ENCODE assay signal across 34 mouse cellular contexts in genomic region chr9:109552483-109552882, GRCm38 (mm10). TPM values are rescaled to one million over a fixed set of nuclear protein-coding genes. Genes with fewer than 3 reads are reported as not detected.
A peak's percentile ranks its signal among the peaks of the same experiment; 100 is the strongest.
DNase-seq lines count a peak whose midpoint lies in the region; ATAC-seq lines count a peak whose summit lies in the region.
"Had no signal": no experiment of that assay in that cellular context is flagged by ENCODE, and none has a peak within 500 bp of the region (broad histone marks: within the 10 kb centered on the region; RNA-seq: fewer than 3 reads in every experiment).

No protein-coding gene starts in this region.

- H3K4me2 ChIP-seq in forebrain, embryonic 14.5 days (ENCODE audit: low read length), result no peak overlapping the region
- no peak overlapping the region for H3K4me2 ChIP-seq in forebrain, embryonic 16.5 days (ENCODE audit: low read length)
- H3K4me2 ChIP-seq: embryonic facial prominence, embryonic 13.5 days; forebrain, embryonic 12.5 days; heart, embryonic 13.5 days; hindbrain, embryonic 14.5 days had no signal

- H3K4me1 ChIP-seq in forebrain, embryonic 14.5 days (ENCODE audit: control insufficient read depth, insufficient read depth, low read length), result no peaks in the 10 kb centered on the region
- H3K4me1 ChIP-seq in forebrain, embryonic 16.5 days (replicated peaks; ENCODE audit: control insufficient read depth, insufficient read depth, low read length), result no peaks in the 10 kb centered on the region
- H3K4me1 ChIP-seq: embryonic facial prominence, embryonic 10.5 days; embryonic facial prominence, embryonic 13.5 days; forebrain, embryonic 12.5 days; heart, embryonic 13.5 days had no signal

- peak; percentile 2 for DNase-seq in forebrain, embryonic 14.5 days (ENCODE audit: low spot score)
- DNase-seq in brain, adult 2 months (ENCODE audit: low read depth, low spot score), result peak; percentile 81
- peak; percentile 20 for DNase-seq in layer of hippocampus, adult 9-10 months (ENCODE audit: low spot score)
- peak; percentile 65 for DNase-seq in telencephalon, adult 2 months (ENCODE audit: low read depth, low spot score)
- DNase-seq in cerebellum, postnatal 25 days, result no peak
- DNase-seq in adrenal gland, postnatal 4 days (ENCODE audit: low spot score in 2 of 2), result no peak
- DNase-seq: adrenal gland, adult 8-10 months; adrenal gland, postnatal 25 days; cerebellum, adult 11 months; cerebellum, adult 2 months; cerebellum, adult 9-11 months; cerebellum, postnatal 36 days; embryo, embryonic 11 days; forebrain, postnatal 0 days; gastrocnemius, adult 2 months; gastrocnemius, postnatal 14 days; heart, adult 18-20 months; heart, postnatal 14 days; heart, postnatal 4 days had no signal

- H3K4me3 ChIP-seq in forebrain, embryonic 14.5 days (ENCODE audit: low read depth, low read length), result no peak overlapping the region
- H3K4me3 ChIP-seq in forebrain, embryonic 16.5 days (replicated peaks; ENCODE audit: low read length), result no peak overlapping the region
- H3K4me3 ChIP-seq: embryonic facial prominence, embryonic 10.5 days; embryonic facial prominence, embryonic 13.5 days; erythroblast, embryonic 14.5 days; forebrain, embryonic 12.5 days; gastrocnemius, adult 2 months; heart, embryonic 13.5 days had no signal

- H3K36me3 ChIP-seq in forebrain, embryonic 14.5 days (ENCODE audit: control insufficient read depth, insufficient read depth, low read length), result no peaks in the 10 kb centered on the region
- no peaks in the 10 kb centered on the region for H3K36me3 ChIP-seq in forebrain, embryonic 16.5 days (ENCODE audit: control insufficient read depth, insufficient read depth)
- H3K36me3 ChIP-seq: embryonic facial prominence, embryonic 10.5 days; embryonic facial prominence, embryonic 13.5 days; forebrain, embryonic 12.5 days; heart, embryonic 13.5 days had no signal

- no peak overlapping the region for H3K27ac ChIP-seq in forebrain, embryonic 14.5 days (ENCODE audit: low read depth, low read length)
- H3K27ac ChIP-seq in forebrain, embryonic 16.5 days (ENCODE audit: low read length), result no peak overlapping the region
- H3K27ac ChIP-seq: embryonic facial prominence, embryonic 10.5 days; embryonic facial prominence, embryonic 13.5 days; forebrain, embryonic 12.5 days; gastrocnemius, adult 2 months; heart, embryonic 13.5 days; hindbrain, embryonic 14.5 days; hindbrain, postnatal 0 days had no signal

- no peak overlapping the region for H3K9ac ChIP-seq in forebrain, embryonic 14.5 days (ENCODE audit: low read length)
- H3K9ac ChIP-seq in forebrain, embryonic 16.5 days (replicated peaks; ENCODE audit: low read depth, low read length), result no peak overlapping the region
- H3K9ac ChIP-seq: embryonic facial prominence, embryonic 13.5 days; forebrain, embryonic 12.5 days; forebrain, postnatal 0 days; heart, embryonic 13.5 days; hindbrain, embryonic 14.5 days had no signal

- WGBS in forebrain, embryonic 14.5 days, result 79% methylated on average over 3 of the region's 3 CpGs
- WGBS in forebrain, embryonic 16.5 days, result 93% methylated on average over 3 of the region's 3 CpGs

- H3K27me3 ChIP-seq in forebrain, embryonic 14.5 days (replicated peaks; ENCODE audit: control insufficient read depth, insufficient read depth, low read length), result no peaks in the 10 kb centered on the region
- no peaks in the 10 kb centered on the region for H3K27me3 ChIP-seq in forebrain, embryonic 16.5 days (replicated peaks; ENCODE audit: control insufficient read depth, insufficient read depth, low read length)
- H3K27me3 ChIP-seq: embryonic facial prominence, embryonic 13.5 days; forebrain, embryonic 12.5 days; heart, embryonic 13.5 days had no signal

- no peak for ATAC-seq in forebrain, embryonic 14.5 days
- no peak for ATAC-seq in forebrain, embryonic 16.5 days
- ATAC-seq: activated CD4-positive, CD25-positive, alpha-beta regulatory T cell, adult 4 months; forebrain, postnatal 0 days; hindbrain, postnatal 0 days; inflammation-experienced regulatory T-cells, adult 6 months had no signal

- H3K9me3 ChIP-seq in forebrain, embryonic 14.5 days (replicated peaks; ENCODE audit: control insufficient read depth, low read length), result no peaks in the 10 kb centered on the region
- H3K9me3 ChIP-seq in forebrain, embryonic 16.5 days (ENCODE audit: control insufficient read depth, low read length), result peaks cover 4% of the 10 kb centered on the region; the same call in 1 of the 2 replicates
- H3K9me3 ChIP-seq: embryonic facial prominence, embryonic 10.5 days; heart, embryonic 13.5 days had no signal

RNA-seq across cellular contexts. Expression of gene Fbxw15, which starts 15.6 kb away (rescaled TPM):
- polyA plus RNA-seq in forebrain, embryonic 14.5 days (2014; fragmentation: Nextera tagmentation; extraction: Ambion mirVana), result not detected in 2 replicates
- not detected in 2 replicates for polyA plus RNA-seq in forebrain, embryonic 16.5 days (2015; fragmentation: Nextera tagmentation; extraction: Ambion mirVana)
- total RNA-seq in adrenal gland, postnatal 4 days (2021), result under 1 TPM in 1 of 2 experiments, not detected in 1; 0.42 TPM
- total RNA-seq: adrenal gland, adult 8-10 months; adrenal gland, postnatal 25 days; ES-E14; gastrocnemius, adult 2 months; gastrocnemius, postnatal 14 days; gastrocnemius, postnatal 4 days; heart, adult 18-20 months; heart, postnatal 14 days; heart, postnatal 4 days; hindbrain, postnatal 0 days had no signal
- polyA plus RNA-seq: activated CD4-positive, CD25-positive, alpha-beta regulatory T cell, adult 4 months; cerebellum, adult 2 months; cortical plate, adult 2 months; embryonic facial prominence, embryonic 10.5 days; embryonic facial prominence, embryonic 13.5 days; erythroblast, embryonic 14.5 days; forebrain, embryonic 12.5 days; forebrain, postnatal 0 days; heart, embryonic 13.5 days; heart, embryonic 16.5 days; hindbrain, embryonic 11.5 days; hindbrain, embryonic 14.5 days; hindbrain, postnatal 0 days; inflammation-experienced regulatory T-cells, adult 6 months had no signal

RNA-seq across cellular contexts. Expression of gene Fbxw19, which starts 56.8 kb away (rescaled TPM):
- polyA plus RNA-seq in forebrain, embryonic 14.5 days (2014; fragmentation: Nextera tagmentation; extraction: Ambion mirVana), result not detected in 2 replicates
- polyA plus RNA-seq in forebrain, embryonic 16.5 days (2015; fragmentation: Nextera tagmentation; extraction: Ambion mirVana), result not detected in 2 replicates
- total RNA-seq in adrenal gland, postnatal 4 days (2021), result not detected
- total RNA-seq: adrenal gland, adult 8-10 months; adrenal gland, postnatal 25 days; ES-E14; forebrain, postnatal 0 days; gastrocnemius, adult 2 months; gastrocnemius, postnatal 14 days; gastrocnemius, postnatal 4 days; heart, adult 18-20 months; heart, postnatal 14 days; heart, postnatal 4 days; hindbrain, postnatal 0 days had no signal
- polyA plus RNA-seq: cerebellum, adult 2 months; cortical plate, adult 2 months; embryonic facial prominence, embryonic 10.5 days; embryonic facial prominence, embryonic 13.5 days; erythroblast, embryonic 14.5 days; forebrain, embryonic 12.5 days; forebrain, postnatal 0 days; heart, embryonic 13.5 days; heart, embryonic 16.5 days; hindbrain, embryonic 14.5 days; hindbrain, postnatal 0 days; inflammation-experienced regulatory T-cells, adult 6 months had no signal

Comparison
In these comparisons a context has a peak if more than half of its experiments do, and no peak if none do; other contexts are left out.
1. DNase-seq: peak in forebrain, embryonic 14.5 days (single experiment), brain, adult 2 months (single experiment), layer of hippocampus, adult 9-10 months (single experiment) and telencephalon, adult 2 months (single experiment); none in cerebellum, postnatal 25 days (0 of 2) and adrenal gland, postnatal 4 days (0 of 2).